9 mouse cellular contexts compared by ENCODE assay signal in the genomic region with DNA sequence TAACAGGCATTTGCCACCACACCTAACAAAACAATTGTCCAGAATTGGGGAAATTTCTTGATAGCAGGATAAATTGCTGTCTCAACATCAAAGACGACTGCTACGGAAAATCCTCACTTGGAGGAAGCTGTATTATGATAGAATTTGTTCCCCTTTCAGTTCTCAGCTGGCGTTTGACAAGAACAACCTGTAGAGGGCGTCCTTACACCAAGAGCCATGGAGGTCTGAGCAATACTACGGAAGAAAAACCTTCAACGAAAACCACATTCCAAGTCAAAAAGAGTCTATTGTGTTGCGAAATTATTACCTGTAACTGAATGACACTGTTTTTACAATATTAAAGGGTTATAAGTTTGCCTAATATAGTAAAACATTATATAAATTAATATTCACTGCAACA. TPM values are rescaled to one million over a fixed set of nuclear protein-coding genes. Genes with fewer than 3 reads are reported as not detected.
DNase-seq lines count a peak whose midpoint lies in the region; ATAC-seq and TF ChIP-seq lines count a peak whose summit lies in the region.
"Had no signal": no experiment of that assay in that cellular context is flagged by ENCODE, and none has a peak within 500 bp of the region (broad histone marks: within the 10 kb centered on the region; RNA-seq: fewer than 3 reads in every experiment).

No protein-coding gene starts in this region.

- H3K4me2 ChIP-seq in kidney, embryonic 16.5 days (replicated peaks; ENCODE audit: low read depth, low read length): no peak overlapping the region
- no peak overlapping the region for H3K4me2 ChIP-seq in embryonic facial prominence, embryonic 14.5 days (ENCODE audit: low read depth, low read length)
- no peak overlapping the region for H3K4me2 ChIP-seq in lung, postnatal 0 days (replicated peaks; ENCODE audit: low read depth, low read length)

- peak; percentile 41 for DNase-seq in adrenal gland, adult 2 months
- no peak for DNase-seq in adrenal gland, postnatal 25 days
- peak; percentile 53 for DNase-seq in kidney, postnatal 10 days
- peak; percentile 74 for DNase-seq in embryonic facial prominence, embryonic 14.5 days (ENCODE audit: low spot score)
- peak; percentile 77 for DNase-seq in lung, postnatal 0 days (ENCODE audit: low spot score)
- no peak for DNase-seq in urinary bladder, postnatal 4 days (ENCODE audit: low spot score in 2 of 2)

- H3K27ac ChIP-seq in kidney, embryonic 16.5 days (ENCODE audit: low read length): no peak overlapping the region
- no peak overlapping the region for H3K27ac ChIP-seq in ES-Bruce4 (ENCODE audit: insufficient read depth, low read length)
- no peak overlapping the region for H3K27ac ChIP-seq in embryonic facial prominence, embryonic 14.5 days (replicated peaks; ENCODE audit: low read depth, low read length)
- H3K27ac ChIP-seq in lung, postnatal 0 days (ENCODE audit: low read length): no peak overlapping the region
- H3K27ac ChIP-seq: macrophage had no signal

- H3K9me3 ChIP-seq in kidney, embryonic 16.5 days (ENCODE audit: low read length): no peaks in the 10 kb centered on the region
- H3K9me3 ChIP-seq in ES-Bruce4 (replicated peaks; ENCODE audit: control insufficient read depth, insufficient read depth, low read length, poor library complexity, severe bottlenecking): no peaks in the 10 kb centered on the region
- H3K9me3 ChIP-seq in embryonic facial prominence, embryonic 14.5 days (ENCODE audit: control insufficient read depth, low read length): no peaks in the 10 kb centered on the region
- H3K9me3 ChIP-seq in lung, postnatal 0 days (ENCODE audit: low read length): no peaks in the 10 kb centered on the region

- peak; percentile 10 for TF ChIP-seq CTCF in ES-Bruce4 (IDR thresholded peaks at IDR 0.05; ENCODE audit: low read depth, low read length)
- peak; percentile 76 for TF ChIP-seq CTCF in lung, postnatal 0 days (IDR thresholded peaks at IDR 0.05)

- TF ChIP-seq EP300 in ES-Bruce4 (IDR thresholded peaks at IDR 0.05; ENCODE audit: insufficient read depth, low read depth, low read length): no peak
- no peak for TF ChIP-seq EP300 in lung, postnatal 0 days (IDR thresholded peaks at IDR 0.05)

- TF ChIP-seq POLR2A in ES-Bruce4 (IDR thresholded peaks at IDR 0.05; ENCODE audit: insufficient read depth, low read length): no peak

- no peak for ATAC-seq in kidney, embryonic 16.5 days (ENCODE audit: low FRiP score, low TSS enrichment)
- no peak for ATAC-seq in embryonic facial prominence, embryonic 14.5 days (ENCODE audit: low read depth)
- ATAC-seq in lung, postnatal 0 days: no peak

- H3K9ac ChIP-seq in kidney, embryonic 16.5 days (replicated peaks; ENCODE audit: low read length): no peak overlapping the region
- H3K9ac ChIP-seq in ES-Bruce4 (ENCODE audit: low read depth, poor library complexity, severe bottlenecking): no peak overlapping the region
- H3K9ac ChIP-seq in embryonic facial prominence, embryonic 14.5 days (ENCODE audit: low read depth, low read length): no peak overlapping the region
- H3K9ac ChIP-seq in lung, postnatal 0 days (replicated peaks; ENCODE audit: low read depth): no peak overlapping the region

- no peaks in the 10 kb centered on the region for H3K36me3 ChIP-seq in kidney, embryonic 16.5 days (ENCODE audit: insufficient read depth, low read length)
- H3K36me3 ChIP-seq in ES-Bruce4 (ENCODE audit: control insufficient read depth, insufficient read depth, low read length, poor library complexity, severe bottlenecking): no peaks in the 10 kb centered on the region
- no peaks in the 10 kb centered on the region for H3K36me3 ChIP-seq in embryonic facial prominence, embryonic 14.5 days (ENCODE audit: control insufficient read depth, insufficient read depth, low read length)
- no peaks in the 10 kb centered on the region for H3K36me3 ChIP-seq in lung, postnatal 0 days (ENCODE audit: insufficient read depth, low read length)

- 14% methylated on average over 7 of the region's 7 CpGs for WGBS in kidney, embryonic 16.5 days
- 9% methylated on average over 7 of the region's 7 CpGs for WGBS in embryonic facial prominence, embryonic 14.5 days
- 9% methylated on average over 7 of the region's 7 CpGs for WGBS in lung, postnatal 0 days

- H3K4me1 ChIP-seq in kidney, embryonic 16.5 days (ENCODE audit: insufficient read depth, low read length): peaks cover 8% of the 10 kb centered on the region
- H3K4me1 ChIP-seq in ES-Bruce4 (ENCODE audit: control insufficient read depth, insufficient read depth, low read length): no peaks in the 10 kb centered on the region
- peaks cover 8% of the 10 kb centered on the region; the same call in 1 of the 2 replicates for H3K4me1 ChIP-seq in embryonic facial prominence, embryonic 14.5 days (ENCODE audit: control insufficient read depth, insufficient read depth, low read length)
- peaks cover 5% of the 10 kb centered on the region; the same call in 1 of the 2 replicates for H3K4me1 ChIP-seq in lung, postnatal 0 days (ENCODE audit: insufficient read depth, low read depth, low read length)

- no peak overlapping the region for H3K4me3 ChIP-seq in kidney, embryonic 16.5 days (ENCODE audit: low read length)
- H3K4me3 ChIP-seq in ES-Bruce4 (ENCODE audit: low read depth, low read length): no peak overlapping the region
- no peak overlapping the region for H3K4me3 ChIP-seq in embryonic facial prominence, embryonic 14.5 days (ENCODE audit: low read depth, low read length)
- no peak overlapping the region for H3K4me3 ChIP-seq in lung, postnatal 0 days (ENCODE audit: low read depth, low read length)

- H3K27me3 ChIP-seq in kidney, embryonic 16.5 days (ENCODE audit: insufficient read depth, low read length): peaks cover 48% of the 10 kb centered on the region
- no peaks in the 10 kb centered on the region; the same call in 1 of the 2 replicates for H3K27me3 ChIP-seq in ES-Bruce4 (ENCODE audit: control insufficient read depth, insufficient read depth, low read length, poor library complexity, severe bottlenecking)
- peaks cover 3% of the 10 kb centered on the region; the same call in 1 of the 2 replicates for H3K27me3 ChIP-seq in embryonic facial prominence, embryonic 14.5 days (replicated peaks; ENCODE audit: control insufficient read depth, insufficient read depth, low read length)
- H3K27me3 ChIP-seq in lung, postnatal 0 days (replicated peaks; ENCODE audit: insufficient read depth, low read length): no peaks in the 10 kb centered on the region; the same call in 1 of the 2 replicates

RNA-seq across cellular contexts. Expression of a gene that starts 2.0 kb away (rescaled TPM):
- under 1 TPM in 1 of 2 experiments, not detected in 1; 0.24 TPM for total RNA-seq in adrenal gland, adult 2 months (2021)
- 0.08 and 0.20 TPM in 2 replicates for polyA plus RNA-seq in adrenal gland, adult 2 months (2012; rRNA removed)
- 0.18 TPM in 1 of 2 replicates, not detected in the other for total RNA-seq in adrenal gland, postnatal 25 days (2021)
- polyA plus RNA-seq in kidney, embryonic 16.5 days (2015; fragmentation: Nextera tagmentation; extraction: Ambion mirVana): 2.7 and 3.1 TPM in 2 replicates
- not detected in 2 replicates for polyA plus RNA-seq in ES-Bruce4 (2011; ENCODE audit: insufficient read depth, insufficient read length, low read depth, missing spikeins)
- 64.6 and 68.3 TPM in 2 replicates for polyA plus RNA-seq in embryonic facial prominence, embryonic 14.5 days (2014; fragmentation: Nextera tagmentation; extraction: Ambion mirVana)
- polyA plus RNA-seq in lung, postnatal 0 days (2015; fragmentation: Nextera tagmentation; extraction: Ambion mirVana): 9.0 and 10.2 TPM in 2 replicates
- polyA plus RNA-seq: macrophage had no signal

RNA-seq across cellular contexts. Expression of a gene that starts 52.7 kb away (rescaled TPM):
- 10 to 100 TPM; 22.4 to 22.8 TPM for total RNA-seq in adrenal gland, adult 2 months (2021)
- polyA plus RNA-seq in adrenal gland, adult 2 months (2012; rRNA removed): 8.0 and 8.3 TPM in 2 replicates
- 22.5 and 25.0 TPM in 2 replicates for total RNA-seq in adrenal gland, postnatal 25 days (2021)
- polyA plus RNA-seq in kidney, embryonic 16.5 days (2015; fragmentation: Nextera tagmentation; extraction: Ambion mirVana): 2.4 TPM in 2 replicates
- 17.4 and 20.2 TPM in 2 replicates for polyA plus RNA-seq in ES-Bruce4 (2011; ENCODE audit: insufficient read depth, insufficient read length, low read depth, missing spikeins)
- 6.3 and 6.6 TPM in 2 replicates for polyA plus RNA-seq in embryonic facial prominence, embryonic 14.5 days (2014; fragmentation: Nextera tagmentation; extraction: Ambion mirVana)
- polyA plus RNA-seq in lung, postnatal 0 days (2015; fragmentation: Nextera tagmentation; extraction: Ambion mirVana): 3.4 and 3.5 TPM in 2 replicates

Comparison
In these comparisons a context has a peak if more than half of its experiments do, and no peak if none do; other contexts are left out.
1. DNase-seq: peak in adrenal gland, adult 2 months (single experiment), kidney, postnatal 10 days (single experiment), embryonic facial prominence, embryonic 14.5 days (single experiment) and lung, postnatal 0 days (single experiment); none in adrenal gland, postnatal 25 days (single experiment) and urinary bladder, postnatal 4 days (0 of 2).